ENCODE assay signal across 11 mouse cellular contexts in the genomic region with DNA sequence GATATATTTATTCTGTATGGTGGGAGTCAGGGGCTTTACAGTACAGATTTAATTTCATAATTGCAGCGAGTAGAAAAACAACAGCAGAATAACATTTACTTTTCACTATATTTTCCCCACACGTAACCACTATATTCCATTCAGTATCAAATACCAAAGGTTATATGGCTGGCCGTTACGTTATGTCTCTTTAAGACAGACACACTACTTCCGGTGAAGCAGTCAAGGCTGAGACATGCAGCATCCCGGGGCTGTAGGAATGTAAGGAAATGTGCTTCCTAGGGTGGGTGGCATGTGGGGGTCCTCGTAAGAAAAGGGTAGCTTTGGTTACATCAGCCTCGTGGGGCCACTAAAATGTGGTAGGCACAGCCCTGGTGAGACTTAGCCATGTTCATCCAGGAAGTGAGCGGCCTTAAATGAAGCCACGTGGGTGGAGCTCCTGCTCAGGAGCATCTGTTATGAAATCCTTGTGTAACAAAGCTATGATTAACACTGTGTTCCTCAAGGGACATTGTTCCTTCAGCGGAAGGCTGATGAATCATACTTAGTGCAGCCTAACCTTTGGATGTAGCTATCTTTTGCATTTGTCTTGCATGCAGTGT.
DNase-seq lines count a peak whose midpoint lies in the region; ATAC-seq and TF ChIP-seq lines count a peak whose summit lies in the region.
"Had no signal": no experiment of that assay in that cellular context is flagged by ENCODE, and none has a peak within 500 bp of the region (broad histone marks: within the 10 kb centered on the region; RNA-seq: fewer than 3 reads in every experiment).

No protein-coding gene starts in this region.

- no peaks in the 10 kb centered on the region for H3K4me1 ChIP-seq in midbrain, embryonic 16.5 days (ENCODE audit: control insufficient read depth, insufficient read depth, low read length)
- no peaks in the 10 kb centered on the region for H3K4me1 ChIP-seq in kidney, adult 2 months (ENCODE audit: control insufficient read depth, insufficient read depth, low read length)
- H3K4me1 ChIP-seq: embryonic facial prominence, embryonic 15.5 days had no signal

- no peak for ATAC-seq in midbrain, embryonic 16.5 days

- no peaks in the 10 kb centered on the region for H3K27me3 ChIP-seq in midbrain, embryonic 16.5 days (ENCODE audit: control insufficient read depth, insufficient read depth, low read depth, low read length)
- no peaks in the 10 kb centered on the region for H3K27me3 ChIP-seq in kidney, adult 2 months (replicated peaks; ENCODE audit: control insufficient read depth, insufficient read depth, low read length)
- H3K27me3 ChIP-seq: embryonic facial prominence, embryonic 15.5 days had no signal

- intact Hi-C loops in left cerebral cortex, postnatal 10 days (cut with DNase I), result no loop called here
- intact Hi-C loops in heart, postnatal 25 days (cut with DNase I), result no loop called here

- peaks cover 5% of the 10 kb centered on the region; the same call in 1 of the 2 replicates for H3K9me3 ChIP-seq in midbrain, embryonic 16.5 days (replicated peaks; ENCODE audit: control insufficient read depth, low read length, poor library complexity, severe bottlenecking)
- H3K9me3 ChIP-seq: embryonic facial prominence, embryonic 15.5 days; G1E had no signal

- H3K36me3 ChIP-seq in midbrain, embryonic 16.5 days (ENCODE audit: control insufficient read depth, insufficient read depth, low read length), result peaks cover 15% of the 10 kb centered on the region
- peaks cover 16% of the 10 kb centered on the region for H3K36me3 ChIP-seq in kidney, adult 2 months (ENCODE audit: control insufficient read depth, insufficient read depth, low read length)

- H3K4me3 ChIP-seq in midbrain, embryonic 16.5 days (ENCODE audit: low read depth, low read length), result no peak overlapping the region
- H3K4me3 ChIP-seq in kidney, adult 2 months (ENCODE audit: insufficient read depth, low read depth, low read length), result no peak overlapping the region
- H3K4me3 ChIP-seq: embryonic facial prominence, embryonic 15.5 days had no signal

- WGBS in midbrain, embryonic 16.5 days, result 89% methylated on average over 11 of the region's 11 CpGs
- 81% methylated on average over 11 of the region's 11 CpGs for WGBS in kidney, adult 2 months

- no peak overlapping the region for H3K27ac ChIP-seq in midbrain, embryonic 16.5 days (ENCODE audit: low read length)
- no peak overlapping the region for H3K27ac ChIP-seq in kidney, adult 2 months (ENCODE audit: insufficient read depth, low read depth, low read length)
- H3K27ac ChIP-seq: embryonic facial prominence, embryonic 15.5 days; liver, embryonic 14.5 days had no signal

- no peak overlapping the region for H3K9ac ChIP-seq in midbrain, embryonic 16.5 days (ENCODE audit: low read depth, low read length)
- H3K9ac ChIP-seq: embryonic facial prominence, embryonic 15.5 days; liver, embryonic 14.5 days had no signal

- H3K4me2 ChIP-seq in midbrain, embryonic 16.5 days (ENCODE audit: low read length), result no peak overlapping the region
- H3K4me2 ChIP-seq: embryonic facial prominence, embryonic 15.5 days had no signal

- TF ChIP-seq CTCF in kidney, adult 2 months (conservative IDR thresholded peaks at IDR 0.05; ENCODE audit: insufficient read depth, insufficient read length, low read depth, low read length), result no peak

- peak; percentile 63 for DNase-seq in left cerebral cortex, adult 11 months (ENCODE audit: low spot score)
- DNase-seq in left cerebral cortex, postnatal 10 days (ENCODE audit: extremely low spot score in 1 of 2, low spot score in 2 of 2), result no peak
- DNase-seq in adrenal gland, postnatal 36 days, result peak; percentile 42 to 64
- DNase-seq in heart, postnatal 25 days (ENCODE audit: low spot score), result peak; percentile 36
- peak; percentile 45 to 52 for DNase-seq in monocyte, adult 2 months (ENCODE audit: low read depth in 1 of 2, low spot score in 2 of 2)
- DNase-seq in kidney, adult 2 months, result no peak
- no peak for DNase-seq in ovary, postnatal 36 days (ENCODE audit: low spot score)

- TF ChIP-seq POLR2A in kidney, adult 2 months (IDR thresholded peaks at IDR 0.05; ENCODE audit: low read depth, low read length), result no peak

Comparison
In these comparisons a context has a peak if more than half of its experiments do, and no peak if none do; other contexts are left out.
1. DNase-seq: peak in left cerebral cortex, adult 11 months (single experiment), adrenal gland, postnatal 36 days (2 of 2), heart, postnatal 25 days (single experiment) and monocyte, adult 2 months (2 of 2); none in left cerebral cortex, postnatal 10 days (0 of 2), kidney, adult 2 months (single experiment) and ovary, postnatal 36 days (single experiment).